Comparison of ENCODE assay signal across 17 mouse cellular contexts in the genomic region with DNA sequence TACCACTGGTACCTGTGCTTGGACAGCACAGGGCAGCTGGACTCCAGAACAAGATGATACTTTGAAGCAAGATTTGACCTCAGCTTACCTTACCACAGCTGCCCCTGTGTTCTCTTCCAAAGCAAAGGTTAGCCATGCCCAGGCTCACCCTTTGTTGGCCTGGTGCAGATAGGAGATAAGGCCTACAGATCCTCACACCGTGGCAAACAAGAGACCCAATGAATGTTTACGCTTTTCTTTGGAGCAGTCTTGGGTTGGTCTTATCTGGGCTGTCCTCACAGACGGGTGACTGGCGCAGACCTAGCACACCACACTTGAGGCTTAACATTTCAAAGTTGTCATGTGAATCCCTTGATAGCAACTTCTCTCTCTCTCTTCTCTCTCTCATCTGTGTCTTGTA. TPM values are rescaled to one million over a fixed set of nuclear protein-coding genes. Genes with fewer than 3 reads are reported as not detected.
DNase-seq lines count a peak whose midpoint lies in the region; ATAC-seq lines count a peak whose summit lies in the region.
"Had no signal": no experiment of that assay in that cellular context is flagged by ENCODE, and none has a peak within 500 bp of the region (broad histone marks: within the 10 kb centered on the region; RNA-seq: fewer than 3 reads in every experiment).

No protein-coding gene starts in this region.

- no peak overlapping the region for H3K4me3 ChIP-seq in heart, embryonic 11.5 days (ENCODE audit: low read depth, low read length)
- no peak overlapping the region for H3K4me3 ChIP-seq in liver, embryonic 12.5 days
- H3K4me3 ChIP-seq: embryonic facial prominence, embryonic 15.5 days; forebrain, embryonic 13.5 days; midbrain, embryonic 12.5 days had no signal

- WGBS in heart, embryonic 11.5 days (ENCODE audit: insufficient replicate concordance) = 12% methylated on average over 4 of the region's 4 CpGs
- WGBS in liver, embryonic 12.5 days (ENCODE audit: insufficient replicate concordance) = 8% methylated on average over 4 of the region's 4 CpGs

- no peaks in the 10 kb centered on the region for H3K27me3 ChIP-seq in heart, embryonic 11.5 days (ENCODE audit: control insufficient read depth, insufficient read depth, low read length)
- peaks cover 5% of the 10 kb centered on the region; the same call in 1 of the 2 replicates for H3K27me3 ChIP-seq in liver, embryonic 12.5 days (replicated peaks)
- H3K27me3 ChIP-seq: embryonic facial prominence, embryonic 15.5 days; forebrain, embryonic 13.5 days; midbrain, embryonic 12.5 days had no signal

- H3K36me3 ChIP-seq in heart, embryonic 11.5 days (ENCODE audit: control insufficient read depth, insufficient read depth, low read length) = no peaks in the 10 kb centered on the region
- no peaks in the 10 kb centered on the region for H3K36me3 ChIP-seq in liver, embryonic 12.5 days
- H3K36me3 ChIP-seq: embryonic facial prominence, embryonic 15.5 days; midbrain, embryonic 12.5 days had no signal

- peak; percentile 93 for ATAC-seq in heart, embryonic 11.5 days (replicated peaks; ENCODE audit: insufficient number of reproducible peaks, low FRiP score, low TSS enrichment)
- peak; percentile 62 for ATAC-seq in common myeloid progenitor, adult 5-6 weeks (replicated peaks; ENCODE audit: low read depth, poor library complexity, severe bottlenecking)
- ATAC-seq in liver, embryonic 12.5 days = peak; percentile 92
- ATAC-seq in megakaryocyte-erythroid progenitor cell, adult 5-6 weeks (replicated peaks; ENCODE audit: low FRiP score, low TSS enrichment, poor library complexity, severe bottlenecking) = peak; percentile 84
- ATAC-seq: forebrain, embryonic 13.5 days had no signal

- H3K9me3 ChIP-seq in heart, embryonic 11.5 days (replicated peaks; ENCODE audit: control insufficient read depth, low read length) = no peaks in the 10 kb centered on the region
- H3K9me3 ChIP-seq in liver, embryonic 12.5 days (replicated peaks) = no peaks in the 10 kb centered on the region
- H3K9me3 ChIP-seq: embryonic facial prominence, embryonic 15.5 days; forebrain, embryonic 13.5 days; midbrain, embryonic 12.5 days had no signal

- peak overlapping the region; percentile 80 for H3K27ac ChIP-seq in heart, embryonic 11.5 days (ENCODE audit: low read depth, low read length)
- peak overlapping the region; percentile 77 for H3K27ac ChIP-seq in liver, embryonic 12.5 days
- H3K27ac ChIP-seq: embryonic facial prominence, embryonic 15.5 days; forebrain, embryonic 13.5 days; midbrain, embryonic 12.5 days had no signal

- no peak for DNase-seq in heart, adult 8-10 months (ENCODE audit: low spot score)
- DNase-seq in cerebellum, postnatal 14 days = no peak
- DNase-seq in lung, postnatal 4 days = no peak
- DNase-seq in kidney, postnatal 25 days = no peak
- DNase-seq: B cell, adult 2 months; cerebellum, adult 18-20 months; kidney, adult 2 months; kidney, postnatal 36 days; lung, postnatal 10 days; right cerebral cortex, postnatal 25 days had no signal

- peak overlapping the region; percentile 58 for H3K9ac ChIP-seq in heart, embryonic 11.5 days (ENCODE audit: low read depth, low read length)
- H3K9ac ChIP-seq in liver, embryonic 12.5 days = peak overlapping the region; percentile 54
- H3K9ac ChIP-seq: embryonic facial prominence, embryonic 15.5 days; forebrain, embryonic 13.5 days; midbrain, embryonic 12.5 days had no signal

- peaks cover 25% of the 10 kb centered on the region for H3K4me1 ChIP-seq in heart, embryonic 11.5 days (ENCODE audit: control insufficient read depth, insufficient read depth, low read length)
- H3K4me1 ChIP-seq in liver, embryonic 12.5 days = peaks cover 58% of the 10 kb centered on the region
- H3K4me1 ChIP-seq: embryonic facial prominence, embryonic 15.5 days; forebrain, embryonic 13.5 days; midbrain, embryonic 12.5 days had no signal

- H3K4me2 ChIP-seq in heart, embryonic 11.5 days = 0 out of 2 replicates have a peak overlapping the region, but pooled peaks have one; percentile 27
- H3K4me2 ChIP-seq in liver, embryonic 12.5 days = peak overlapping the region; percentile 18; the same call in 1 of the 2 replicates
- H3K4me2 ChIP-seq: embryonic facial prominence, embryonic 15.5 days; forebrain, embryonic 13.5 days; midbrain, embryonic 12.5 days had no signal

RNA-seq across cellular contexts. Expression of gene Ackr3, which starts 36.5 kb away (rescaled TPM):
- polyA plus RNA-seq in heart, embryonic 11.5 days (2014; fragmentation: Nextera tagmentation; extraction: Ambion mirVana) = 45.3 and 50.2 TPM in 2 replicates
- 10 to 100 TPM; 46.3 to 71.9 (median 54.9) TPM for total RNA-seq in heart, adult 8-10 months (2022)
- not detected in 2 replicates for total RNA-seq in common myeloid progenitor, adult 5-6 weeks (2017)
- polyA plus RNA-seq in liver, embryonic 12.5 days (2016; fragmentation: Nextera tagmentation; extraction: Ambion mirVana) = 9.0 and 10.4 TPM in 2 replicates
- not detected in 2 replicates for total RNA-seq in megakaryocyte-erythroid progenitor cell, adult 5-6 weeks (2014; fragmentation: Nextera tagmentation)
- not detected in 2 replicates for total RNA-seq in megakaryocyte-erythroid progenitor cell, adult 5-6 weeks (2017)

Comparison
In these comparisons a context has a peak if more than half of its experiments do, and no peak if none do; other contexts are left out.
1. RNA of gene Ackr3, which starts 36.5 kb away (total RNA-seq): 46.3 to 71.9 TPM in heart, adult 8-10 months; not detected in common myeloid progenitor, adult 5-6 weeks and not detected in megakaryocyte-erythroid progenitor cell, adult 5-6 weeks; every median in the first group is over 10 times any median in the second.
2. Peak in every context shown above with its lines, with median percentiles within 50 percentile points of each other: ATAC-seq.